21 mouse cellular contexts compared by ENCODE assay signal in the genomic region with DNA sequence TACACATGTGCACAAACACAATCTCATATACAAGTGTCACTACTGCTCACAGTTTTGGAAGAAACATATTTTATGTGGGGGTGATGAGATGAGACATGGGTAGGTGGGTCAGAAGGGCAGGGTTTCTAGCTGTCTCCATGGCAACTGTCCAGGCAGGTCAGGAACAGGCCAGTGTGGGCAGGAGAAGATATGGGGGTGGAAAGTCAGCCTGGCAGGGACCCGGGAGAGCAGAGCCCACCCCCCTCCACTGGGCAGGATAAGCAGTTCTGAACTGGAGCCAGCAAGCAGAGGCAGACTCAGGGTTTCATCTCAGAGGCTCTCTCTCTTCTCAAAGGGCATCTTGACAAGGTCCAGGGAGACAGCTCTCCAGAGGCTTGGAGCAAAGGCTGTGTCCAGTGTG. TPM values are rescaled to one million over a fixed set of nuclear protein-coding genes. Genes with fewer than 3 reads are reported as not detected.
A peak's percentile ranks its signal among the peaks of the same experiment; 100 is the strongest.
DNase-seq lines count a peak whose midpoint lies in the region; ATAC-seq lines count a peak whose summit lies in the region.
"Had no signal": no experiment of that assay in that cellular context is flagged by ENCODE, and none has a peak within 500 bp of the region (broad histone marks: within the 10 kb centered on the region; RNA-seq: fewer than 3 reads in every experiment).

No protein-coding gene starts in this region.

- no peak for ATAC-seq in embryonic facial prominence, embryonic 13.5 days (ENCODE audit: insufficient number of reproducible peaks, insufficient read depth, low FRiP score, low TSS enrichment, low read depth)
- ATAC-seq in midbrain, embryonic 14.5 days (ENCODE audit: low FRiP score, low TSS enrichment), result no peak
- no peak for ATAC-seq in midbrain, embryonic 13.5 days
- ATAC-seq: CD4-positive, CD25-positive, alpha-beta regulatory T cell, adult 4 months; inflammation-experienced regulatory T-cells, adult 6 months; intestine, postnatal 0 days had no signal

- peak; percentile 28 for DNase-seq in cerebellum, adult 11 months
- no peak for DNase-seq in cerebellum, adult 8-10 months
- DNase-seq in embryonic facial prominence, embryonic 10.5 days (ENCODE audit: low spot score), result no peak
- no peak for DNase-seq in midbrain, embryonic 14.5 days
- peak; percentile 32 for DNase-seq in MN1 (ENCODE audit: low spot score)
- DNase-seq: adrenal gland, postnatal 10 days; B cell, adult 2 months; embryo, embryonic 11 days; gastrocnemius, postnatal 10 days; heart, adult 18-20 months; heart, postnatal 10 days; heart, postnatal 4 days had no signal

- peaks cover 15% of the 10 kb centered on the region for H3K4me1 ChIP-seq in embryonic facial prominence, embryonic 13.5 days
- peaks cover 17% of the 10 kb centered on the region for H3K4me1 ChIP-seq in embryonic facial prominence, embryonic 10.5 days
- peaks cover 8% of the 10 kb centered on the region for H3K4me1 ChIP-seq in midbrain, embryonic 14.5 days (ENCODE audit: control insufficient read depth, insufficient read depth, low read length)
- H3K4me1 ChIP-seq in midbrain, embryonic 13.5 days (replicated peaks), result peaks cover 27% of the 10 kb centered on the region

- H3K4me3 ChIP-seq in embryonic facial prominence, embryonic 13.5 days, result no peak overlapping the region
- H3K4me3 ChIP-seq in embryonic facial prominence, embryonic 10.5 days, result no peak overlapping the region
- H3K4me3 ChIP-seq in midbrain, embryonic 14.5 days (replicated peaks; ENCODE audit: low read depth, low read length), result no peak overlapping the region
- no peak overlapping the region for H3K4me3 ChIP-seq in midbrain, embryonic 13.5 days (replicated peaks)
- H3K4me3 ChIP-seq: heart, embryonic 10.5 days had no signal

- H3K4me2 ChIP-seq in embryonic facial prominence, embryonic 13.5 days, result no peak overlapping the region
- H3K4me2 ChIP-seq in midbrain, embryonic 14.5 days (ENCODE audit: low read length), result peak overlapping the region; percentile 82; the same call in 1 of the 2 replicates
- H3K4me2 ChIP-seq in midbrain, embryonic 13.5 days (replicated peaks), result no peak overlapping the region

- no peaks in the 10 kb centered on the region for H3K36me3 ChIP-seq in embryonic facial prominence, embryonic 13.5 days
- H3K36me3 ChIP-seq in embryonic facial prominence, embryonic 10.5 days (replicated peaks), result no peaks in the 10 kb centered on the region
- H3K36me3 ChIP-seq in midbrain, embryonic 14.5 days (ENCODE audit: control insufficient read depth, insufficient read depth, low read length), result 0 out of 2 replicates have a peak, but pooled peaks cover 4% of the 10 kb centered on the region
- peaks cover 3% of the 10 kb centered on the region; the same call in 1 of the 2 replicates for H3K36me3 ChIP-seq in midbrain, embryonic 13.5 days
- H3K36me3 ChIP-seq: embryonic facial prominence, embryonic 12.5 days; forebrain, embryonic 12.5 days; G1E; heart, embryonic 10.5 days had no signal

- no peaks in the 10 kb centered on the region for H3K9me3 ChIP-seq in embryonic facial prominence, embryonic 13.5 days
- no peaks in the 10 kb centered on the region for H3K9me3 ChIP-seq in embryonic facial prominence, embryonic 10.5 days
- H3K9me3 ChIP-seq in midbrain, embryonic 14.5 days (ENCODE audit: control insufficient read depth, low read length), result no peaks in the 10 kb centered on the region
- no peaks in the 10 kb centered on the region for H3K9me3 ChIP-seq in midbrain, embryonic 13.5 days
- H3K9me3 ChIP-seq: embryonic facial prominence, embryonic 12.5 days; forebrain, embryonic 12.5 days; G1E had no signal

- 8% methylated on average over 1 of the region's 1 CpGs for WGBS in embryonic facial prominence, embryonic 13.5 days
- 41% methylated on average over 1 of the region's 1 CpGs for WGBS in embryonic facial prominence, embryonic 10.5 days
- 15% methylated on average over 1 of the region's 1 CpGs for WGBS in midbrain, embryonic 14.5 days
- WGBS in midbrain, embryonic 13.5 days, result 22% methylated on average over 1 of the region's 1 CpGs

- H3K27me3 ChIP-seq in embryonic facial prominence, embryonic 13.5 days, result peaks cover 90% of the 10 kb centered on the region
- H3K27me3 ChIP-seq in embryonic facial prominence, embryonic 10.5 days (replicated peaks; ENCODE audit: low read depth, poor library complexity, severe bottlenecking), result peaks cover 94% of the 10 kb centered on the region
- peaks cover 8% of the 10 kb centered on the region; the same call in 1 of the 2 replicates for H3K27me3 ChIP-seq in midbrain, embryonic 14.5 days (ENCODE audit: control insufficient read depth, insufficient read depth, low read length)
- peaks cover 56% of the 10 kb centered on the region for H3K27me3 ChIP-seq in midbrain, embryonic 13.5 days

- 0 out of 2 replicates have a peak overlapping the region, but pooled peaks have one; percentile 16 for H3K9ac ChIP-seq in embryonic facial prominence, embryonic 13.5 days
- H3K9ac ChIP-seq in midbrain, embryonic 14.5 days (replicated peaks; ENCODE audit: low read length), result no peak overlapping the region
- H3K9ac ChIP-seq in midbrain, embryonic 13.5 days (replicated peaks), result no peak overlapping the region
- H3K9ac ChIP-seq: embryonic facial prominence, embryonic 12.5 days had no signal

- H3K27ac ChIP-seq in embryonic facial prominence, embryonic 13.5 days, result no peak overlapping the region
- H3K27ac ChIP-seq in embryonic facial prominence, embryonic 10.5 days (replicated peaks), result no peak overlapping the region
- no peak overlapping the region for H3K27ac ChIP-seq in midbrain, embryonic 14.5 days (replicated peaks; ENCODE audit: low read depth, low read length)
- H3K27ac ChIP-seq in midbrain, embryonic 13.5 days, result no peak overlapping the region
- H3K27ac ChIP-seq: embryonic facial prominence, embryonic 12.5 days; forebrain, embryonic 12.5 days; heart, embryonic 10.5 days had no signal

RNA-seq across cellular contexts. Expression of a gene that starts 6.9 kb away (rescaled TPM):
- 0.39 and 0.63 TPM in 2 replicates for polyA plus RNA-seq in embryonic facial prominence, embryonic 13.5 days (2015; fragmentation: Nextera tagmentation; extraction: Ambion mirVana)
- 0.23 and 0.35 TPM in 2 replicates for polyA plus RNA-seq in embryonic facial prominence, embryonic 10.5 days (2016; fragmentation: Nextera tagmentation; extraction: Ambion mirVana)
- 14.0 and 19.4 TPM in 2 replicates for polyA plus RNA-seq in midbrain, embryonic 14.5 days (2014; fragmentation: Nextera tagmentation; extraction: Ambion mirVana)
- 8.8 and 9.7 TPM in 2 replicates for polyA plus RNA-seq in midbrain, embryonic 13.5 days (2015; fragmentation: Nextera tagmentation; extraction: Ambion mirVana)
- polyA plus RNA-seq: G1E; inflammation-experienced regulatory T-cells, adult 6 months had no signal

RNA-seq across cellular contexts. Expression of a gene that starts 25.2 kb away (rescaled TPM):
- 347 and 400 TPM in 2 replicates for polyA plus RNA-seq in embryonic facial prominence, embryonic 13.5 days (2015; fragmentation: Nextera tagmentation; extraction: Ambion mirVana)
- 422 and 438 TPM in 2 replicates for polyA plus RNA-seq in embryonic facial prominence, embryonic 10.5 days (2016; fragmentation: Nextera tagmentation; extraction: Ambion mirVana)
- polyA plus RNA-seq in midbrain, embryonic 14.5 days (2014; fragmentation: Nextera tagmentation; extraction: Ambion mirVana), result 290 and 338 TPM in 2 replicates
- polyA plus RNA-seq in midbrain, embryonic 13.5 days (2015; fragmentation: Nextera tagmentation; extraction: Ambion mirVana), result 281 and 301 TPM in 2 replicates

RNA-seq across cellular contexts. Expression of a gene that starts 32.4 kb away (rescaled TPM):
- polyA plus RNA-seq in embryonic facial prominence, embryonic 13.5 days (2015; fragmentation: Nextera tagmentation; extraction: Ambion mirVana), result 5.9 and 6.5 TPM in 2 replicates
- polyA plus RNA-seq in embryonic facial prominence, embryonic 10.5 days (2016; fragmentation: Nextera tagmentation; extraction: Ambion mirVana), result 2.6 and 4.1 TPM in 2 replicates
- 3.5 and 6.6 TPM in 2 replicates for polyA plus RNA-seq in midbrain, embryonic 14.5 days (2014; fragmentation: Nextera tagmentation; extraction: Ambion mirVana)
- polyA plus RNA-seq in midbrain, embryonic 13.5 days (2015; fragmentation: Nextera tagmentation; extraction: Ambion mirVana), result 3.3 and 5.3 TPM in 2 replicates

RNA-seq across cellular contexts. Expression of a gene that starts 39.3 kb away (rescaled TPM):
- polyA plus RNA-seq in embryonic facial prominence, embryonic 13.5 days (2015; fragmentation: Nextera tagmentation; extraction: Ambion mirVana), result 1.3 TPM in 2 replicates
- polyA plus RNA-seq in embryonic facial prominence, embryonic 10.5 days (2016; fragmentation: Nextera tagmentation; extraction: Ambion mirVana), result 0.68 and 0.86 TPM in 2 replicates
- 0.43 and 0.54 TPM in 2 replicates for polyA plus RNA-seq in midbrain, embryonic 14.5 days (2014; fragmentation: Nextera tagmentation; extraction: Ambion mirVana)
- 0.43 and 0.65 TPM in 2 replicates for polyA plus RNA-seq in midbrain, embryonic 13.5 days (2015; fragmentation: Nextera tagmentation; extraction: Ambion mirVana)

RNA-seq across cellular contexts. Expression of a gene that starts 45.0 kb away (rescaled TPM):
- 335 and 398 TPM in 2 replicates for polyA plus RNA-seq in embryonic facial prominence, embryonic 13.5 days (2015; fragmentation: Nextera tagmentation; extraction: Ambion mirVana)
- 386 and 403 TPM in 2 replicates for polyA plus RNA-seq in embryonic facial prominence, embryonic 10.5 days (2016; fragmentation: Nextera tagmentation; extraction: Ambion mirVana)
- polyA plus RNA-seq in midbrain, embryonic 14.5 days (2014; fragmentation: Nextera tagmentation; extraction: Ambion mirVana), result 149 and 188 TPM in 2 replicates
- 224 and 265 TPM in 2 replicates for polyA plus RNA-seq in midbrain, embryonic 13.5 days (2015; fragmentation: Nextera tagmentation; extraction: Ambion mirVana)

Comparison
In these comparisons a context has a peak if more than half of its experiments do, and no peak if none do; other contexts are left out.
1. DNase-seq: peak in cerebellum, adult 11 months (single experiment) and MN1 (single experiment); none in cerebellum, adult 8-10 months (single experiment), embryonic facial prominence, embryonic 10.5 days (single experiment) and midbrain, embryonic 14.5 days (single experiment).